Mouse (Mus musculus) bone marrow macrophage, adult 2 months (primary cell): ENCODE data around the gene Gstcd.

Experiments used
- CTCF ChIP-seq: IDR thresholded peaks from 2 replicates; pipeline ENCODE4 v1.5.1; 2012; ENCODE audit warnings: low read depth, mild to moderate bottlenecking, low read length, moderate library complexity
- POLR2A ChIP-seq: IDR thresholded peaks from 2 replicates; pipeline ENCODE4 v1.6.1; 2012; ENCODE audit warnings: mild to moderate bottlenecking, low read depth, low read length, borderline replicate concordance

DNA sequence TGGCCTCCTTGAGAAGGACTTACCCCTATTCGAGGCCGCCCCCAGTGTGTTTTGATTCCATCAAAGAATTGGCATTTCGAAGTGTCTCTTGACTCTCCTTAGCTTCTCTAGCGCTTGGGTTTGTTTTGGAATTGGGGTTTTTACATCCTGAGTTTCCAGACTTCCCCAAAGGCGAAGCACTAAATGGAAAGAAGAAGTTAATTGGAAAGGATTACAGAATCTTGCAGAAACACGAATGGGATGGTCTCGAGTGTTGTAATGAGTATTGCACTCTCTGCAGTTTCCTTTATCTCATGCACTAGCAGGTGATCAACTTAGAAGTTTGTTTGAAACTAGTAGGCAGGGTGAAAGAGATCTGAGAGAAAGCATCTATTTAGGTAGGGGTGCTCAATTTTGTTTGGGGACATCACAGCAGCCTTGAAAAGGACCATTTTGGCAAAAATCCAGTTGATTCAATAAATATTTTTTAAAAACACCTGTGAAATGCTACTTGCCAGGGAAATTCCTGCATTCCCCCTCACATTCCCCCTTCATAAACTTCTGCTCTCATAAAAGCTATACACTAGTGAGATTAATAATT lies 531 bp upstream of the Gstcd start:
- TF ChIP-seq CTCF (no peak), POLR2A (no peak)
